Mouse (Mus musculus): ENCODE measurements around the gene Nfrkb.

Nfrkb gene

GRCm38 (mm10) chr9:31385947-31386354 is at the start of gene Nfrkb:
Nfrkb (plus strand) TSS chr9:31386192.
- DNase-seq = peak; percentile 99

- DNase-seq = no peak
Measured at GRCm38 (mm10) chr9:31344289-31344831, 41.6 kb upstream of the Nfrkb start.

- peak; percentile 89 for DNase-seq
Measured at GRCm38 (mm10) chr9:31346575-31347080, 39.4 kb upstream of the Nfrkb start.

DNA sequence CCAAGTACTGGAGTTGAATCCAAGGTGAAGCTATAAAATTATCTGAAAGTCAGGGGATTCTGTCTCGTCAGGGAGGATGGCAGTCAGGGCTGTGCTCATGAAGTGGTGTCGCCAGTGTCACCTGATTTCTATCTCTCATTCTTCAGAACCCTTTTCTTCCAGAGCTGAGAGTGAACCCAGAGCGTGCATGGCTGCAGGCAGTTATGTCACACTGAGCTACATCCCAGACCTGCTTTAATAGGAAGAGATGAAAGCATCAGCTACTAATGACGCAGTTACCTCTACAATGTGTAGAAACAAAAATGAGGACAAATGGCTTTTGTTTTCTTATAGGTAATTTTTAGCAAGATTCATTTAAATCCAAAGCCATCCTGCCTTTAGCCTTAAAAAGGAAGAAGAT is 37.5 kb upstream of the Nfrkb start:
- DNase-seq = no peak

DNA sequence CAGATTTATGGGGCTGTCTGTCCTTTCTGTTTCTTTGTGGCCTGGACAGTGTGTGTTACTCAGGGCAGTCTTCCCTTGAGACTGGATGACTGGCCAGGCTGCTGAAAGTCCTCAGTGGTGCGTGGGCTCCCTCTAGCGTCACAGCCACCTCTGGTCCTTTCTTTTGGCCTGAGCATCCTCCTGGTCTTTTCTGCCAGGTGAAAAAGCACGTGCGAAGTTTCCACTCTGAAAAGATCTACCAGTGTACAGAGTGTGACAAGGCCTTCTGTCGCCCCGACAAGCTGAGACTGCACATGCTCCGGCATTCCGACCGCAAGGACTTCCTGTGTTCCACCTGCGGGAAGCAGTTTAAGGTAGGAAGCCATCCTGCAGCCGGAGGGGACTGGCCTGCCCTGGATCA is 37.1 kb upstream of the Nfrkb start:
- DNase-seq = peak; percentile 92

GRCm38 (mm10) chr9:31352716-31353115 is 33.3 kb upstream of the Nfrkb start:
- DNase-seq = no peak

DNA sequence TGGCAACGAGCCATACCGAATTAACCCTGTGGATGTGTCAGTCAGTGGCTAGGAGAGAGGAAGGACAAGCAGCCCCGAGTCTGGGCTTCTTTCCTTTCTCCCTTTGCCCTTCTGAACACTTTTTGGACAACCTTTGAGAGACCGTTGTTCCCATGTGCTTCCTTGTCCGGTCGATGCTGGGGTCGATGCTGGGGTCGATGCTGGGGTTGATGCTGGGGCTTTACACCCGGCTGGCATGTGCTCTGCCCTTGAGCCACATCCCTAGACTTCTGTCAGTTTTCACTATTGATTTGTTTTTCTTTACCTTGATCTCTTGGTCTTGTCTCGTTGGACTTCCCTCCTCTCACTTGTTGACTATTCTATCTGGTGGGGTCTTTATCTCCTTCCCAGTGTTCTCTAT is 32.5 kb upstream of the Nfrkb start:
- DNase-seq = no peak

DNA sequence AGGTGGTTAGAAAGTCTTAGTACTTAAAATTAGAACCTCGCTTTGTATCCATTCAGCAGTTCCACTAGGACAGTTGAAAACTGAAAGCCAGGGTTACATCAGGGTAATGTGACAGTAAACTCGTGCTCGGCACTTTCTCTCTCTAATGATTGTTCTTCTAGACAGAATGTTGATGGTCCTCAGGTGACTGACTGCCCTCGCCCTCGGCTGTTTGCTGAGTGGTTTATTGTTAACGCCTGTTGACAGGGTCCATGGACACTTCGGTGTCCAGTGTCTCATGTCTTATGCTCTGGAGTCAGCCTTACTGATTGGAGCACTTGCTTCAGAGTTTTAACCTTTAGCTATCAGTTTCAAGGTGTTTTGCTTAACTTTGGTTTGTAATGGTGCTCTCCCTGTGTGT is 31.9 kb upstream of the Nfrkb start:
- no peak for DNase-seq

DNA sequence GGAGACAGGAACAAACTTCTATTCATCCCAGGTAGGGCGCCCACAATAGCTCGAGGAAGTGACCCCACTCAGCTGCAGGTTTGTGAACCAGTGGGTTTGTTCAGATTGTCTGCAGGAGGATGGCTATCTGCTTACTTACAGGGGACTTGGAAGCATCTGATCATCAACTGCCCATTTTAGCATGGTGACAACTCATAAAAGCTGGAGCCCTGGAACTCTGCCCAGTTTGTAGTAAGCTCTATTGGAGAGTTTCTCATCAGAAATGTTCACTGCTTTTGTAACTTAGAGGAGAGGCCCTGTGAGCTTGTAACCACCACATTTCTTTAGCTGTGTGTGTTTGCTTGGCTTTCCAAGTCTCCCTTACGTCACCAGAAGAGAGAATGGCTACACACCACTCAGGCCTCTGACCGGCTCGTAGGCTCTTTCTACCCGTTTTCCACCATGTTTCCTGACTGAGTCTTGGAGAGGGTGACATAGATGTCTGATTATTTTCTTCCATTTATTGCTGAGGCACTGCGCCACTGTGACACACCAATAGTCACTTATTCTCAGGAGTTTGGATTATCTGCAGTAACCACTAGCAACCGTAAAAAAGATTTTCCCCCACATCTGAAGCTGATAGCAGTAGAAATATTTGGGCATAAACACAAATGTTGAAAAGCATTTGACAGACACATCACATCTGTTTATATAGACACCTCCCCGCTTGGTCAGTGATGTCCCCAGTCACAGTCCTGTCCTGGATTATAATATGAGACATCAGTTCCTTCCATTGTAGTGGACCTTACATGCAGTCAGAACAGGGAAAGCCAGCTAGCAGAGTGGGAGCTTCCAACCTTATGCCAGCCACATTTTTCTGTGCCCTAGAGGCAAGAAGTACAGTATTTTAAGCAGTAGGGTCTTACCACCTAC is 22.0 kb upstream of the Nfrkb start:
- DNase-seq = peak; percentile 61

GRCm38 (mm10) chr9:31365086-31365485 is 20.9 kb upstream of the Nfrkb start:
- peak; percentile 51 for DNase-seq

DNA sequence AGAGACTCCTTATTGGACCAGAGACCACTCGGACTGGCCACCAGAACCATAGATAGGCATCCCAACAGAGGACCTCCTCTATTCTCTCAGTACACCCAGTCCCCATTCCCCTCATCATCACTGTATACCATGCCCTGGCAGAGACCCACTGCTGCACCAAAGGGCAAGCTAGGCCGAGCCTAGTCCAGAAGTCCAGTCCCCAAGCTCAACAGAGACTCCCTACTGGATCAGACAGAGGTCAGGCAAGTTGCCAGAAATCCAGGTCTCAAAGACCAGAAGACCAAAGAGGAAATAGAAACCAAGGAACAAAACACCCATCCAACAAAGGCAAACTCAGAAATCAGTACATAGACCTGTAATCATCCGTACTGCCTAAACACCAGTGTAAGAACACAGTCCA is 14.3 kb upstream of the Nfrkb start:
- peak; percentile 84 for DNase-seq

DNA sequence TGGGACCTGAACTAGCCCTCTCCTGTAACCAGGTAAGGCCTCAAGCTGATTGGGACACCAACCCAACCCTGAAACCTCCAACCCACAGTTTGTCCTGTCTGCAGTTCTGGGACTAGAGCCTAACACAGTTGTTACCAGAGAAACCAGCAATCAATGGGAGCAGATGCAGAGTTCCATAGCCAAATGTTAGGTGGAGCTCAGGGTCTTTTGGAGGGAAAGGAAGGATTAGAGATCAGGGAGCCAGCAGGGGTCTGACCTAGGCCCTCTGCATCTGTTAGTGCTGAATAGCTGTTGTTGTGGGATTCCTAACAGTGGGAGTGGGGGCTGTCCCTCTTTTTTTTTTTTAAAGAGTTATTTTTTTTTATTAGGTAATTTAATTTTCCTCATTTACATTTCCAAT is 9.3 kb upstream of the Nfrkb start:
- DNase-seq = no peak

GRCm38 (mm10) chr9:31384786-31385499 is 1.0 kb upstream of the Nfrkb start:
- no peak for DNase-seq

GRCm38 (mm10) chr9:31385500-31385869 is 507 bp upstream of the Nfrkb start:
- DNase-seq = no peak

DNA sequence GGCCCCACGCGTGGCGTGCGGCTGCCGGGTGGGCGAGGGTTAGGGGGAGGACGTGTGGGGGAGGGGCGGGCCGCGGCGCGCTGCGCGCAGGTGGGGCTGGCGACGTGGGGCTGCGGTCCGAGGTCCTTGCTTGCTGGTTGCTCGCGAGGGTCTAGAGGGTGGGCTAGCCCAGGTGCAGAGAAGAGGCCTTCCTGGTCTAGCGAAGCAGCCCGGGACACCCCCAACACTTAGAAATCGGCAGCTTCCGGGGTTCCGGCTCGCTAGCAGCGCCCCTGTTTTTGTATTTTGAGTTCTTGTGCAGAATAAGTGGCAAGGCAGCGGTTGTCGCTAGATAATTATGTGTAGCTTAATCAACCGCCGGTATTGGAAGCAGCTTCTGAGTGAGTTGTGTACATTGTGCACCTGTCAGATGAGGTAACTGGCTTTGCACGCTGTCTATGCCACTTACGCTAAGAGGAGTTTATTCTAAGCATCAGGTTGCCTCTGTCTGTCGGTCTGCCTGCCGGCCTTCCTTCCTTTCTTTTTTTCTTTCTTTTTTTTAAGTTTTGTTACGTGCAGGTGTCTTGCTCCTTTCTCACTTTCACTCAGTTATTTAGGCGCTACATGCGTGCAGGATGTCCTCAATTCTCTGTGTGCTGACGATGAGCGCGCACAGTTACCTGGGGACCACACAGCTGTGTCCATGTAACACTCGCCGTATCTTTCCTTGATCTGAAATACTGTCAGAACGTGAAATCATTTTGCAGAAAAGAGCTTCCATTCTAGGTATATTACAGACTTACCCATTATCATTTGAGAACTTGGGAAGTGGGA is 582 bp downstream of the Nfrkb start:
- no peak for DNase-seq

- no peak for DNase-seq
Measured at GRCm38 (mm10) chr9:31387206-31387605, 1.2 kb downstream of the Nfrkb start.

GRCm38 (mm10) chr9:31400441-31400840 is 14.4 kb downstream of the Nfrkb start:
- DNase-seq = peak; percentile 87

DNA sequence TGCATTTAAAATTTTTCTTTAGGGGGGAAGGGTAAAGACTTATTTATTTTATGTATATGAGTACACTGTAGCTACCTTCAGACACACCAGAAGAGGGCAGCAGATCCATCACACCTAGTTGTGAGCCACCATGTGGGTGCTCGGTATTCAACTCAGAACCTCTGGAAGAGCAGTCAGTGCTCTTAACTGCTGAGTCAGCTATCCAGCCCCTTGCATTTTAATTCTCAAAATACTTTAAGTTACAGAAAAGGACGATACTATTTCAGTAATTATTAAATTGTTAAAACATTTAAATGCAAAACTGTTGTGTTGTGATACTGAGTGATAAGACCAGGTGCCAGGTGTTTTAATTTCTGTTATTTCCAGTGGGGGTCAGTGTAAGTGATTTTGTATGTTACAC is 18.3 kb downstream of the Nfrkb start:
- DNase-seq = no peak

DNA sequence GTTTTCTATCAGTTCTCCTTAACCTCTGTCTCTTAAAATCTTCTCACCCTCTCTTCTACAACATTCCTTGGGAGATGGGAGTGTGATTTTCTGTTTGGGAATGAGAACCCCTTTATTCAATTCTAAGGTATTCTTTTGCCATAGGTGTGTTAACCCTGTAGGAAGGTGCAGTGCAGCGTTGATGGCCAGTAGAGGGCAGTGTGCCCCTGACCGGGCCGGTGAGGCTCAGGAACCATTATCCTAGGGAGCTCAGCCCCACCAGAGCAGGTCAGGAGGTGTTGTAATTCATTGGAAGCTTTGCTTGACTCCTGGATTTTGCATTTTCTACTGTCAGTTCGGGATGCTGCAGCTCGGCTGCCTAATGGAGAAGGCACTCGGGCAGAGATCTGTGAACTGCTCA is 19.2 kb downstream of the Nfrkb start:
- no peak for DNase-seq

DNA sequence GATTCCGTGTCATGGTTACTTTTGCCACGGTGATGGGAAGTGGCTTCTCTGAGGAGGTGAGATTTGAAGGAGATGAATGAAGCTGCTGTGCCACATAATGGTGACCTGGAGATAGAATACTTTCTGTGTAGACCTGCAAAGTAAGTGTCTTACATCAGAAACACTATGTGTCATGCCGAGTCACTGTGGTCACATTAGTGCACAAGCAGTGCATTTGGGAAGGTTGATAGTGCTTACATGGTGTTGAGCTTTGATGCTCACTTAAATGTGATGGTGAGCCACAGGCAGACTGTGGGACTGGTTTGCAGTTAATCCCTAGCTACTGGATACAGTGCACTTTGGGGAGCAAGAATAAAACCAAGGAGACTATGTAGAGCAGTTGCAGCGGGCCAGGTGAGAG is 26.2 kb downstream of the Nfrkb start:
- no peak for DNase-seq

- DNase-seq = no peak
Measured at GRCm38 (mm10) chr9:31418821-31419220, 32.8 kb downstream of the Nfrkb start.

GRCm38 (mm10) chr9:31422143-31422542 is 36.2 kb downstream of the Nfrkb start:
- no peak for DNase-seq

DNA sequence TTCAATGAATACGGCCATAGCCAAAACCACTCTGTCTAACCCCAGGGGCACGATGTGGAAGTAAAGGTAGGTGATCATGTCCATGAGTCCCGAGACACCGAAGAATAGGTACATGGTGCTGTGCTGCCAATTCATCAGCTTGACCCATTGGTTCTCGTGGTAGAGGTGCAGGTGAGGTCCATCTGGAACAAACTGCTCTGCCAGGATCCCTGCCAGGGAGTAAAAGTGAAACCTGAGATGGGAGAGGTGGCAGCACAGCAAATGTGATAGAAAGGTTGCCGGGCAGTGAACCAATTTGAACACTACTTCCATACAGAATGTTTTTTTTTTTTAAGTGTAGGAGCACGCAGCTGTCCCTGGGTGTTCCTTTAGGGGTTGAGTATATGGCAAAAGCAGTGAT is 43.0 kb downstream of the Nfrkb start:
- DNase-seq = no peak
